Mouse (Mus musculus) mouse trophoblast stem cell (cell line): ENCODE measurements at regions not wholly inside any gene's neighbourhood (a gene's known extent, or its start where the extent isn't known, plus 50 kb on each side); places are given as distances from the start of the nearest gene placed in this dataset.

Experiments used
- in situ Hi-C, 2 experiments: fragments of 300-500 bp; cut with MseI, MboI; formaldehyde crosslinking; loops; 2 replicates in 1 of 2; 3 replicates in 1 of 2; pipeline ENCODE4 v1.15.1; 2025

DNA sequence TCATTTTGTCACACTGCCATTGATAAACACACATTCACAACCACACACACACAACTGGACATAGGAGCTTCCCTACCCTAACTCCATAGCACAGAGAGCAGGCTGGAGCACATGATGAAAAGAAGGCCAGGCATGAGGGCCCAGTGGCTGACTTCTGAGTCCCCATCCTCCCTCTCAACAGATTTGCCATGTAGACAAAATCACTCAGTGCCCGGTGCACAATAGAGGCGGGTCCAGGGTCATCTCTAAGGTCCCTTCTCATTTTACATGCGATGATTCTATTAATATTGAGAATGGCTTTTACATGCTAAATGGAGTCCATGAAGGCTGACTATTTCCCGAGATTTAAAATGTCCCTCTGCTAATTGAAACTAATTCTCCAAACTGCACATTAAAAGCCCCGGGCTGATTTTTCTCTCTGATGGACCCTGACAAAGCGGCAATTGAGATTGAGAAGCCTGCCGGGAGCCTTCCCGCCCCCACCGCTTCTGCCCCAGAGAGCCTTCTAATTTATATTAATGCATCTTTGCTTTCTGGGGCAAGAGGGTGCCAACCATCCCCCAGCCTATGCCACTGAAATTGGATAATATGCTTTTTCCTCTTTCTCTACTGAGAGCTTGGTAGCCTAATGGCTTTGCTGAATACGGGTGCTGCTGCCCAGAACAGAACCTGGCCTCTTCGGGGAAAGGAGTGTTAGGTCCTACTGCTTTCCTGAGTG lies 252.7 kb upstream of the Dio3 start:
- in situ Hi-C loops, result no loop called here

DNA sequence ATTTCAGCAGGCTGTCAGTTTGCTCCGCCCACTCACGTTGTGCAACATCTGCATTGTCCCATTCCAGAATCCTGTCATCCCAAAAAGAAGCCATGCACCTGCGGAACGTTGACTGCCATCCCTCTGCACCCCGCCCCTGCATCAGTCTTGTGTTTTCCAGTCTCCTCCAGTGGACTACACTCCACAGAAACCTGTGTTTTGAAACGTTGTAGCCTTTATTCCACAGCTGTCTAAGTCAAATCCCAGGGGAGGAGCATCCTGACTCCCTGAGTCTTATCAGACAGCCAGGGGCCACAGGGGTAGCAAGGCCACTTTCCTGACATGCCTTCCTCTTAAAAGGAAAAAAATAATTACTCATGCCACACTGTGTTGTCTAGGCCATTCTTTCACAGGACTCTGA lies 251.5 kb upstream of the Dio3 start:
- in situ Hi-C loops, result no loop called here

DNA sequence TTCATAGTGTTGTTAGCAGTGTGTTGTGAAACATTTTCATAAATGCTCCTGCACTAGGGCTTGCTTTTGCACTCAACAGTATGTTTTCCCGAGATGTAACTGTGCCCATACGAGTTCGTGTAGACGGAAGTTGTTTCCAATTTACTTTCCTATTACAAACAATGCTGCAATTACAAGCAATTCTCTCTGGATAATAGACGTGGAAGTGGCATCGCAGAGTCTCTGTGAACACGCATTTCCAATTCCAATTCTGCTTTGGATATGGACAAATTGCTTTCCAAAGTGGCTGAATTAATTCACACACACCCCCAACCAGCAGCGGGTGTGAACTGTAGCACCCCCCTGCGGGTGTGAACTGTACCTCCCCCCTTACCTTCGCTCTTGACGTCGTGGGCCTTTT lies 250.9 kb upstream of the Dio3 start:
- in situ Hi-C loops, result no loop called here

DNA sequence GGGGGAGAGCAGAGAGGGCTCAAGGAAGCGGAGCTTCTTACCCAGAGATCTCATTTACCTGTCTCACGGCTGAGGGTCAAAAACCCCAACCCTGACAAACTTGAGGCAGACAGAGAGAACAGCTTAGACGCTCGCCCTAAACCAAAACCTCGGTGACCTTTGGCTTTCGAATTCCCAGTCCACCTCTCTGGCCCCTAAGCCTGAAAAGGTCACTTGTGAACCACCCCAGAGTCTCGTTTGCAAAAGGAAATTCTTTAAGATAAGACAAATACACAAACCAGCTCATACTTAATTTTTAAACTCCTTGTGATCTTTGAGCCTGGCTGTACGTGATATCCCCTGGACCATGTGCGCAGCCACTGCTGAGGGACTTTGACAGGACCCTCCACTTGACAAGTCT lies 250.2 kb upstream of the Dio3 start:
- in situ Hi-C loops, result no loop called here

DNA sequence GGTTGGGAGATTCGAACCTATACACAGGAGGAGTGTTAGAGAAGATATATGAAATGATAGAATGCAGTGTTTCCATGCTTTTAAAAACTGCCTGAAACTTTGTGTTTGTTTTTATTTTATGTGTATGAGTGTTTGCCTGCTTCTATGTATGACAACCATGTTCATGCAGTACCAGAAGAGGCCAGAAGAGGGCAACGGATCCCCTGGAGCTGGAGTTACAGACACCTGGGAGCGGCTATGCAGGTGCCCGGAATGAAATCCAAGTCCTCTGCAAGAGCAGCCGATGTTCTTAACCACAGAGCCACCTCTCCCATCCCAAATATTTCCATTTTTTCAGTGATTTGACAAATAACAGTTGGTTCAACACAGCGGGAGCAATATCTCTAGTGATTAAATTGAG lies 247.5 kb upstream of the Dio3 start:
- in situ Hi-C loops, result loop anchor here in 1 of 2 experiments (10.0 kb wide), 1 partner anchor 343 kb away; no protein-coding TSS in a partner anchor

DNA sequence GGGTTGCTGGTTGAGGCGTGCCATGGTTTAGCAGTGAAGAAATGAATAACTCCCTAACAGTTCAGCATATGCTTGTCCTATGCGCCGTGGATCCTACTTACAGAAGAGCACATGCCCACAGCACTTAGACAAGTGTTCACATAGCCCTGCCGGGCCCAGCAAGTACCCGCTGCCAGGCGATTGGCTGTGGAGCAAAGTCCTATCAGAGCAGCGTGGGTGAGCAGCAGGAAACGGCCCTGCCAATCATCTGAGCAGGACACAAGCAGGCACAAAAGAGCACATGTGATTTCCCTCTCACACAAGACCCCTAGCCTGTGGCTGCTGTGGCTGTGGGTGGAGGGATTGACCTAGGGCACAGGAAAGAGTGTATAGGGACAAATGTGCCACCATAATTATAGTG lies 243.7 kb upstream of the Dio3 start:
- in situ Hi-C loops, result loop anchor here in 1 of 2 experiments (10.0 kb wide), 1 partner anchor 340 kb away; no protein-coding TSS in a partner anchor

DNA sequence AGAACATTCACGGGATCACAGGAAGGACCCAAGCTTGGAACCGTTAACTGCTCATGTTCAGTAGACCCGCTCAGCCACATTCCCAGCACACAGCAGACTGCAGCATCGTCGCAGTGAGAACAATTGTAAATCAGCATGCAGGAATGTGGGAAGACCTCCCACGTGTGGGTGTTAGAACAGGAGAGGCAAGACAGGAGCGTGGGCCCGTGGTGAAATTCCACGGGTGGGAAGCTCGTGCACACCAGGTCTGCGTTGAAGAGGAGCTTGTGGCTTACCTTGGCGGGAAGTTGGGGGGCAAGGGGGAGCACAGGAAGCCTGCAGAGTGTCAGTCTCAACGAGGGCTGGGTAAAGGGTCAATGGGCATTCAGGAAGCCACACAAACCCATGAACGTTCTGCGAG lies 238.2 kb upstream of the Dio3 start:
- in situ Hi-C loops, result no loop called here

DNA sequence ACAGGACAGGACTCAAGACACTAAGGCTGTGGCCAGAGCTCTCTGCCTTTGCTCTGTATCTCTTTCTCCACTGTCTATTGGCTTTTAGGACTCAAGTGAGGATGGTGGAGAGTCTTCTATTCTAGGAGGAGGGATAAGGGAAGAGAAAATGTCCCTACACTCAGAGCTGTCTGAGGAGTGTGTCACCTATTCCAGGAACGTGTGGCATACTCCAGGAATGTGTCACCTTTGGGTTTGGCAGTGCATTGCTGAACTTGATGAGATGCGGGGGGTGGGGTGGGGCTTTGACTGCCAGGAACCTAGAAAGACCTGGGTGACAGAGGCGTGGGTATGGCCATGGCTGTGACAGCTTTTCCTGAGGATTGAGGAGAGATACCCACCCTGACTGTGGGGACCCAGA lies 237.1 kb upstream of the Dio3 start:
- in situ Hi-C loops, result no loop called here

DNA sequence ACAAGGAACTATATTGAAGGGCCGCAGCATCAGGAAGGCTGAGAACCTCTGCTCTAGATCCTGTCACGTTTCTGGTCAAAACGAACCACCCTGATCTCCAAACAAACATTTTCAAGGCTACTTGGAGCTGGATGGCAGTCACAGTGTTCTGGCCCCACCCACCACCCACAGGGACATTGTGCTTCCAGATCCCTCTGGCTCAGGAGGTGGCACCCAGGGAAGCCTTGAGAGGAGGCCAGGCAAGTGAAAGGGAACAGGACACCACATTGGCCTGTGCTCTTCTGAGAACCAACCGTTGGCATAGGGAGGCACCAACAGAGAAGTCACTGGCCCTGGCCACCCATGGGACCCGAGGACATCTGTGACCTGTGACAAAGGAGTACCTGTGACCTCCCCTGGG lies 234.6 kb upstream of the Dio3 start:
- in situ Hi-C loops, result no loop called here

DNA sequence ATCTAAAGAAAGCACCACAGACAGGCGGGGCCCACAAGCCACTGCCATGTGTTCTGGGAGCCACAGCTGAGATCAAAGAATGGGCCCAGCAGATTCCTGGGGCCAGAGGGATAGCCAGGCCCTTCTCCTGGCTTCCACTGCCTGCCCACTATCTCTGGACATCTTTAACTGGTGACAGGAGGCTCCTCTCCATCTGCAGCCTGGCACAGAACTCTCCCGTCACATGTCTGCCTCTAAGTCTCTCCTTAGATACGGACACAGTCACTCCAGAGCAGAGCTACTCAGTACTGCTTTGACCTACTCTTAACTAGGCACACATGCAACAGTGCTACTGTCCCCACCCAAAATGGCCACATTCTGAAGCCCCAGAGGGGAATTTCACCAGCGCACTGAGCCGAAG lies 234.1 kb upstream of the Dio3 start:
- in situ Hi-C loops, result no loop called here

DNA sequence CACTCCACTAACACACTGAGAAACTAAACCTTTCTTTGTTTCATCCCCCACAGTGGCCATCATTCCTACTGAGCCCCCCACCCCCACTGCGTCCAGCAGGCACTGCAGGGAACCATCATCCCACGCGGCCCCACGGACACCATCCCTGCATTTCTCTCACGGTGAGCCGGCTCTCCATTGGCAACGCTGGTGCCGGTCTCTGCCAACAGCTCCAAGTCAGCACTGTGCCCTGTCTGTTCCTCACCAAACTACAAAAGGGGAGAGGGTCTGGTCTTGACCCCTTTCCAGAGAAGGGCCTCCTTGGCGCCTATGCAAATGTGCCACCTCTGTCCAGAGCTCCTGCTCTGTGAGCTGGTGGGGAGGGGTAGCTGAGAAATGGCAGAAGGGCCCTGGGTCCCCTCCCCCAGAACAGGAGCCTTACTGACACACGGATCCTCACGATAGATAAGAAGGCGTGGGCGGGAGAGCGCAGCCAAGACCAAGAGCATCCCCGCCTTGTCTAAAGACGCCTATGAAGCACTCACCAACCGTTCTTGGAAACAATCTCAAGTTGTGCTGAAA lies 233.0 kb upstream of the Dio3 start:
- in situ Hi-C loops, result no loop called here

DNA sequence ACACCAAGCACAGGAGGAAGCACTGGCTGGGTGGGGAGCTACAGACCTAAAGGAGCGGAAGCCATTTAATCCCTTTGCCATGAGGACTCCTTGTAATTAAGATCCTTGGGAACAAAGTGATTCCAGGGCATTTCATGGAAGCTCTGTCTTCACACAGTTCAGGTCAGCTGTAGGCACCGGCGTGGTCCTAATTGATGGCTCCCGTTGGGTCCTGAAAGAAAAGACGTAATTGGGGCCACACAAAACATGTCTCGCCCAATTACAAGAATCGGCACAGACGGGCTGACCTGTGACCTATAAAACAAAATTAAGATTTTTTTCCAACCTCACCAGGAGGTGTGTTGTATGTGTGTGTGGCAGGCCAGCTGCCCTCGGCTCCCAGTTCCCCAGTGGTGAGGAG lies 232.3 kb upstream of the Dio3 start:
- in situ Hi-C loops, result no loop called here

DNA sequence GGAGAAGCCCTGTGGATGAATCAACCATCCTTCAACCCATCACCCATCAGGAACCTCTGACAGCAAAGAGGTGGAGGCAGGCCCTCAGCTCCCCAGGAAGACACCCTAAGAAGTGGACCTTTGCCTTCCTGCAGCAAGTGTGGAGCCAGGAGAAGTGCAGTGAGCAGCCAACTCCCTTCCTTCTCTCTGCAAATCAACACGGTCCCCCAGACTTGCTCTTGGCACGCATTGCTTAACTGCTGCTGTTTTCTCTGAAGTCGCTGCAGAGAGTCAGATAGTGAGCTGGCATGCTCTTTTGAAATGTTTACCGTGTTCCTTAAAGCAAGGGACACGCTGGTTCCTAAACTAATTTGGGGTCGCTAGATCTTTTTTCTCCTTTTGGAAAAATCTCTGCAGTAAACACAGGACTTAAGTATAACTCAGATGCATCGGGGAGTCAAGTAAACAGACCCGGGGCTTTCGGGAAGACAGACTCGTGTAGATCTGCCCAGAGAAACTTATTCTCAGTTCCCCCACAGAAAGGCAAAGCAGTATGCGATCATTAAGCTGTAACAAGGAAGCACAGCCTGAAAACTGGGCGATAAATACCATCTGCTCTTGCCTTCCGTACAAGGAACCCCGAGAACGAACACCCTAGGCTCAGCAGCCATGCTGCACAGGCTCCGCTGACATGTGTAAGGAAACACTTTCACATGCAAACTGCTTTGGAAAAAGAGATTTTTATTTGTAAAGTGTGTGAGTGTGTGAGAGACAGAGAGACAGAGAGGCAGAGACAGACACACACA lies 231.2 kb upstream of the Dio3 start:
- in situ Hi-C loops, result no loop called here

DNA sequence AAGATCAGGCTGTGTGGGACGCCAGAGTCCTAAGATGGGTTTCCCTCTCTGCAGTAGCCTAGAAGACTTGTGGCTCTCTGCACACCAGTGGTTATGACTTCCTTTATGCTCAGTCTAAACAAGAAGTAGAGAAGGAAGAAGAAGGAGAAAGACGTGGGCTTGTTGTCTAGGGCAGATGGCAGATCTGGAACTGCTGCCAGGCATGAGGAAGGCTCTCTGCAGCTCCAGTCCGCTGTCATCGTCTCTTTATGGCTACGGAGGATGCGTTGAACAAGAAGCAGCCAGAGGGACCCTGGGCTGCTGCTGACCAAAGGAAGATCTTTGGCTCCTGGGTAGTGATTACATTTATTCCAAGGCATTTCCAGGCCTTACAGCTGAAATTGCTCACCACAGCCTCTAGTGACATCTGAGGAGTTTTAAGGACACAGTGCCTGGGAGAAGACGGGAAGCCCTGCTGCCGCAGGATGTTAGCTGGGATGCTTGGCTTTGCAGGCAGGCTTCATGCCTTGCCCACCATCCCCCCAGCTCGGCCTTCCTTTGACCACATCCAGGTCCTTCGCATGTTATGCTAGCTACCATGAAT lies 229.6 kb upstream of the Dio3 start:
- in situ Hi-C loops, result no loop called here

DNA sequence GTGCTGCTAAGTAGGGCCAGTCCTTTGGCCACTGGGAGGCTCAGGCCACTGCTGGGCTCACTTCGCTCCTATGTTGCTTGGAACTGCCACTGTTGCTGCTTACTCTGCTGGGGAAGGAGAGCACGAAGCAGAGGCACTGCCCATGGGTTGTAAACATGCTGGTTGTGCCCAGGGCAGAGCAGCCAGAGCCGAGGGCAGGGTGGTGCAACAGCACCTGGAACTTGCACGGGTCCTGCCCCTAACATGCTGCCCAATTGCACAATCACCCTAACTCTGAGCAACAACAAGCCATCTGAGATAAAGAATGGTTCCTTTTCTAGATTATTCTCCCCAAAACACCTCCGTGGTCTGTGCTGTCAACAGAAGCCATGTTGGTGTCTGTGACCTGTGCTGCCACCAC lies 219.5 kb upstream of the Dio3 start:
- in situ Hi-C loops, result no loop called here

DNA sequence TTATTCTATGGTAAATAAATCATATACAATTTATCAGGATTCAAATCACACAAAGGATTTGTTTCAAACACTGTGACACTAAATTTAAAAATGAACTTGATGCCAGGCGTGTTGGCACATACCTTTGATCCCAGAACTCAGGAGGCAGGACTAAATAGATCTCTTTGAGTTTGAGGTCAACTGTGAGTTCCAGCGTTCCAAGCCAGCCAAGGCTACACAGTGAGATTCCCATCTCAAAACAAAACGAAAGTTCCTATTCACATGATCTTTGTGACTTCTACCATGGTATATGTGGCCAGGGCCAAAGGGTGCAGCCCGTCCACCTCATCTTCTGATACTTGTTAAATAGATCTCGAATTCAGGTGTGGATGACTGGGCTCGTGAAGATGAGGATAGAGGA lies 216.9 kb upstream of the Dio3 start:
- in situ Hi-C loops, result no loop called here

DNA sequence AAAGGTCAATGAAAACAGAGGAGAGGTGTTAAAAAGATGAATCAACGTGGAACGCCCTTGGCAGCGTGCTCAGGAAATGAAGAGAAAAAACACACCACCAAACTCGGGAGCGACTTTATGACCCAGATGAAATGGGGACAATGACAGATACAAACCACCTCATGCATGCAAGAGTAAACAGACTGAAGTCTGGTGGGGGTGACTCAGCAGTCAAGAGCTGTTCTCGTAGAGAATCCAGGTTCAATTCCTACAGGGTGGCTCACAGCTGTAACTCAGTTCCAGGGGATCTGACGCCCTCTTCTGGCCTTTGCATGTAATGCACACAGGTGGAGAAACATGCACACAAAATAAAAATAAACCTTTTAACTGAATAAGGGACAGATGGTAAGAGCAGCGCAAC lies 215.9 kb upstream of the Dio3 start:
- in situ Hi-C loops, result no loop called here

DNA sequence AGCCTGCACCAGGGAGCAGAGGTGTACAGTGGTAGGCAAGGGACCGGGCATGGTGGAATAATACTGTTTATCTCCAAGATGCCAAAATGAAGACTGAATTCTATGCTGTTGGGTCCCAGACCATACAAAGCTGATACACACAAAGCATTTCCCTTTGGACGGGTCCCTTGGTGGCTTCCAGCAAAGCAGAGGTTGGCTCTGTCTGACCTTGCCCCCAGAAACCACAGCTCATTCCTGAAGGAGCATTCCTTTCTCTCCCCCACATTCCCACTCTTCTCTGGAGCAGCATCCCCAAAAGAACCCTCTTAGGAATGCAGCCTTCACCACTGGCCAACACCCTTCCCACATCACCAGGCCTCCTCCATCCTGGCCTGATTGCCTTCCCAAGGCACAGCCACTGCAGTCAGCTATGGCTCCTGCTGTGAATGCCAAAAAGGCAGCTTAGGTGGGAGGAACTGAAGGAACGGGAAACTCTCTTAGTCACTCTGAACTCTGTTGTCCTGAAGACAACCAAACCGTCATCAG lies 212.4 kb upstream of the Dio3 start:
- in situ Hi-C loops, result no loop called here

DNA sequence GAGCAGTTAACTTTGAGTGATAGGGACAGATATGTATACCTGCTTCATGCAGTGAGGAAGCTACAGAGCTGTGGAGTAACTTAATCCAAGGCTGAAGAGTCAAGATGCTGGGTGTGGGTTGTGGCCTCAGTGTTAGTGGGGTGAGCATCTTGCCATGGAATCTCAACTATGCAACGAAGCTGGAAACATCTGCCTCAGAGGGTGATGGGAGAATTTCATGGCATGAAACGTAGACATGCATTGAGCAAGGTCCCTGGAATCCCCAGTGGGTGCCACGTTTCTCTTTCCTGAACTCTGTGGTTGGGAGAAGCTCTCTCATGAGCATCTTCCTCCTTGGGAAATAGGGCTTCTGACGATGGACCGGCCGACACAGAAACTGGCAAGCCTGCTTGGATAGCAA lies 208.4 kb upstream of the Dio3 start:
- in situ Hi-C loops, result no loop called here

DNA sequence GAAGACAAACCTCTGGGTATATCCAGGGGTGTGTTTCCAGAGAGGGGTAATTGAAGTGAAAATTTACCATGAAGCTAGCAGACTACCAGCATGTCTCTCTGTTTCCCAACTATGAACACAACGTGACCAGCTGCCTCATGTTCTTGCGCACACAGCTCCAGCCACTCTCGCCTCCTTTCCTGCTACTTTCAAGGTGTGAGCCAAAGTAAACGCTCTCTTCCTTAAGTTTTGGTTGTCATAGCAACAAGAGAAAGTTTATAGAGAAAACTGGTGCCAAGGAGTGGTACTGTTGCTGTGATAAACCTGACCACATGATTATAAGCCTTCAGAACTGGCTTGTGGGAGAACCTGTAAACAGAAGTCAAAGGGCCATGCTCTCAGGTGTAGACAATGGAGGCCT lies 207.0 kb upstream of the Dio3 start:
- in situ Hi-C loops, result no loop called here

DNA sequence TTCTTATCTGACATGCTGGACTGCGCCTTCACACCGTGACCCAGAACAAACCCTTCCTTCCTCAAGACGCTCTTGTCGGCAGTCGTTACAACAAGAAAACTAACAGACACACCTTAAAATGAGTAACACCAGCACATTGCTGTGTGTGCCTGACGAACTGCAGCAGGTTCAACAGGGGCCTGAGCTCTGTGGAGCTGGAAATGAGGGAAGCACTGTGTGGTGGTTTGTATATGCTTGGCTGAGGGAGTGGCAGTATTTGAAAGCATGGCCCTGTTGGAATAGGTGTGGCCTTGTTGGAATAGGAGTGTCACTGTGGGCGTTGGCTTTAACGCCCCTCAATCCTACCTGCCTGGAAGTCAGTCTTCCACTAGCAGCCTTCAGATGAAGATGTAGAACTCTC lies 203.9 kb upstream of the Dio3 start:
- in situ Hi-C loops, result no loop called here

DNA sequence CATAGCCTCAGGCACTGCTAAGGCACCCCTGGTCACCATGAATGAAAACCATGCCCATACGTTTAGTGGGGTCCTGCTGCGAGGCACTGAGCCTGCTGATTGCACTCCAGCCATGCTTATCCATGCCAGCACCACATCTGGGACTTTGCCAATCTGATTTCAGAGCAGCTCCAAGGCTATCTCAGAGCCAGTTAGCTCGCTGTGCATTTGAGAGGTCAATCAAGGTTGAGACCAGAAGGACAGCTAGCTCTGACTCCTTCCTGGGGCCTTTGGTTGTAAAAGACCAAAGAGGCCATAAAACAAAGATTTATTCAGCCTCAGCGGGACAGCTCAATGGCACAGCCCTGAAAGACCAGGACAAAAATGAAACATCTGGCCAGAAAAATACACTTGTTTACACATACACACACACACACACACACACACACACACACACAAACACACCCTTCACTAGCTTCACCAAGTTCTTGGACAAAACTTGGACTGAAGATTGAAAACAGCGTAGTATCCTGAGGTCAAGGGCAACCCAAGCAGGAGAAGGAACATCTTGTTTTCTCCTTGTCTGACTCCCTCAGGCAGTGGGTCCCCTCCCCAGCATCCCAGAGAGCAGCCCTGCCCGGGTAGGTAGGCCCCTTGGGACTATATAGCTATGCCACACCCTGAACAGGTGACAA lies 201.5 kb upstream of the Dio3 start:
- in situ Hi-C loops, result no loop called here
